Mouse (Mus musculus): ENCODE results near the gene Zc3h4.

DNA sequence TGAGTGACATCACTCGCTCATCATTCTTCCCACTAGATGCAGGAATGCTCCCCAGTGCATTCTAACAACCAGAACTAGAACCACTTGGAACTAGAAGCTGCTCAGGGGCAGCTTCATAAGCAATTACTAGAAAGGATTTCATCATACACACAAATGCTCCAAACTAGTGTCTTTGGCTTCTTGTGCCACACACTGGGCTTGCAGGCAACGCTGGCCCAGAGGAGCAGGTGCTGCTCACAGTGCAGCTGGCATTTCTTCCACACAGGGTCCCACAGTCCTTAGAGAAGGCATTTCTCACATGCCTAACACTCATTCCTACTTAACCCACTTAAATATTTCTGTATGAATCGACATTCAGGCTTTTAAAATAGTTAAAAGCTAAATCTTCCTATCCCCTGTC, 43.1 kb upstream of the Zc3h4 start:
- TF ChIP-seq CTCF (IDR thresholded peaks at IDR 0.05; ENCODE audit: low read depth) (no peak), EP300 (IDR thresholded peaks at IDR 0.05; ENCODE audit: low read depth) (no peak)

All from heart, postnatal 0 days (tissue).